Mouse (Mus musculus) MEL (cell line): ENCODE measurements around the gene Nfrkb. TPM values are rescaled to one million over a fixed set of nuclear protein-coding genes. Genes with fewer than 3 reads are reported as not detected.

ENCODE experiments used
- DNase-seq: peaks from one replicate; pipeline ENCODE4 v3.0.0; 2011; ENCODE audit warnings: low read depth, low spot score
- H3K27ac ChIP-seq: 2 replicates; pipeline ENCODE4 v1.5.1; 2012; ENCODE audit warnings: low read depth, mild to moderate bottlenecking, control low read depth, low read length, moderate library complexity; ENCODE audit not compliant: control insufficient read depth
- H3K27me3 ChIP-seq, 2 experiments: fragments of 150-350 bp in 1 of 2; sonication (generic) in 1 of 2; 2 replicates each; pipeline ENCODE4 v1.6.1; 2012; ENCODE audit warnings: low read length in 2 of 2, mild to moderate bottlenecking in 2 of 2, improper control_type of control experiment in 1 of 2, moderate library complexity in 1 of 2; ENCODE audit not compliant: insufficient read depth in 2 of 2, control insufficient read depth in 1 of 2
- H3K36me3 ChIP-seq, 2 experiments: 2 replicates each; pipeline ENCODE4 v1.6.1; 2012 to 2014; ENCODE audit warnings: low read length in 2 of 2, improper control_type of control experiment in 1 of 2, inconsistent platforms in 1 of 2, mild to moderate bottlenecking in 1 of 2; ENCODE audit not compliant: insufficient read depth in 2 of 2, control insufficient read depth in 1 of 2
- H3K4me1 ChIP-seq, 2 experiments: fragments of 150-350 bp in 1 of 2; sonication (generic) in 1 of 2; 2 replicates each; pipeline ENCODE4 v1.6.1; 2012; ENCODE audit warnings: low read length in 2 of 2, improper control_type of control experiment in 1 of 2, mild to moderate bottlenecking in 1 of 2; ENCODE audit not compliant: insufficient read depth in 2 of 2, control insufficient read depth in 1 of 2
- H3K4me3 ChIP-seq, 2 experiments: fragments of 150-350 bp in 1 of 2; sonication (generic) in 1 of 2; 2 replicates each; pipeline ENCODE4 v1.5.1; 2012; ENCODE audit warnings: low read depth in 2 of 2, low read length in 2 of 2, mild to moderate bottlenecking in 2 of 2, moderate library complexity in 2 of 2, control low read depth in 1 of 2, improper control_type of control experiment in 1 of 2; ENCODE audit not compliant: control insufficient read depth in 1 of 2, insufficient read depth in 1 of 2
- H3K79me2 ChIP-seq: 2 replicates; pipeline ENCODE4 v1.6.1; 2012; ENCODE audit warnings: mild to moderate bottlenecking, low read length, moderate library complexity; ENCODE audit not compliant: control insufficient read depth, poor library complexity, insufficient read depth
- H3K9ac ChIP-seq: 2 replicates; pipeline ENCODE4 v1.6.1; 2012; ENCODE audit warnings: low read depth, mild to moderate bottlenecking, control low read depth, low read length, moderate library complexity; ENCODE audit not compliant: control insufficient read depth, poor library complexity, severe bottlenecking
- H3K9me3 ChIP-seq: fragments of 150-350 bp; sonication (generic); replicated peaks from 2 replicates; pipeline ENCODE4 v1.6.1; 2012; ENCODE audit warnings: mild to moderate bottlenecking, low read length, improper control_type of control experiment, moderate library complexity; ENCODE audit not compliant: insufficient read depth
- BHLHE40 ChIP-seq: IDR thresholded peaks from 2 replicates; pipeline ENCODE4 v1.6.1; 2012; ENCODE audit warnings: low read depth, mild to moderate bottlenecking, inconsistent platforms, low read length, improper control_type of control experiment, borderline replicate concordance
- CTCF ChIP-seq, 3 experiments: IDR thresholded peaks in 2 of 3; conservative IDR thresholded peaks in 1 of 3; 2 replicates each; pipeline ENCODE4 v1.5.1; 2011 to 2012; ENCODE audit warnings: low read length in 3 of 3, low read depth in 2 of 3, mild to moderate bottlenecking in 2 of 3, improper control_type of control experiment in 1 of 3, inconsistent platforms in 1 of 3, mixed read lengths in 1 of 3, moderate library complexity in 1 of 3; ENCODE audit not compliant: control insufficient read depth in 1 of 3, insufficient read depth in 1 of 3, poor library complexity in 1 of 3, severe bottlenecking in 1 of 3
- E2F4 ChIP-seq: IDR thresholded peaks from 2 replicates; pipeline ENCODE4 v1.6.1; 2011; ENCODE audit warnings: low read depth, low read length, improper control_type of control experiment, borderline replicate concordance
- ELF1 ChIP-seq: IDR thresholded peaks from 2 replicates; pipeline ENCODE4 v1.6.1; 2014; ENCODE audit warnings: low read depth, mild to moderate bottlenecking, inconsistent platforms, low read length, improper control_type of control experiment, moderate library complexity
- EP300 ChIP-seq, 2 experiments: IDR thresholded peaks; 2 replicates each; pipeline ENCODE4 v1.6.1; 2011; ENCODE audit warnings: improper control_type of control experiment in 2 of 2, low read length in 2 of 2, low read depth in 1 of 2, mild to moderate bottlenecking in 1 of 2
- GABPA ChIP-seq: IDR thresholded peaks from 2 replicates; pipeline ENCODE4 v1.6.1; 2012; ENCODE audit warnings: low read depth, mild to moderate bottlenecking, inconsistent platforms, low read length, improper control_type of control experiment, moderate library complexity
- GATA1 ChIP-seq: IDR thresholded peaks from 2 replicates; pipeline ENCODE4 v1.6.1; 2011; ENCODE audit warnings: low read depth, low read length, improper control_type of control experiment
- HCFC1 ChIP-seq: IDR thresholded peaks from 2 replicates; pipeline ENCODE4 v1.6.1; 2012; ENCODE audit warnings: low read depth, mild to moderate bottlenecking, inconsistent platforms, low read length, improper control_type of control experiment, moderate library complexity
- JUND ChIP-seq: IDR thresholded peaks from 2 replicates; pipeline ENCODE4 v1.6.1; 2011; ENCODE audit warnings: low read depth, mild to moderate bottlenecking, improper control_type of control experiment, low read length
- KAT2A ChIP-seq: conservative IDR thresholded peaks from 2 replicates; pipeline ENCODE4 v1.6.1; 2012; ENCODE audit warnings: low read depth, low read length, improper control_type of control experiment, inconsistent platforms
- MAFK ChIP-seq: IDR thresholded peaks from 2 replicates; pipeline ENCODE4 v1.6.1; 2011; ENCODE audit warnings: low read depth, mild to moderate bottlenecking, low read length, improper control_type of control experiment, borderline replicate concordance
- MAX ChIP-seq: IDR thresholded peaks from 2 replicates; pipeline ENCODE4 v1.6.1; 2011; ENCODE audit warnings: low read length, improper control_type of control experiment
- MEF2A ChIP-seq: IDR thresholded peaks from 2 replicates; pipeline ENCODE4 v1.6.1; 2014; ENCODE audit warnings: low read depth, mild to moderate bottlenecking, inconsistent platforms, low read length, improper control_type of control experiment; ENCODE audit not compliant: poor library complexity, insufficient replicate concordance, severe bottlenecking; ENCODE audit errors: extremely low read depth
- MXI1 ChIP-seq: IDR thresholded peaks from 2 replicates; pipeline ENCODE4 v1.6.1; 2011; ENCODE audit warnings: mild to moderate bottlenecking, low read depth, low read length, improper control_type of control experiment
- MYB ChIP-seq: IDR thresholded peaks from 2 replicates; pipeline ENCODE4 v1.6.1; 2011; ENCODE audit warnings: mild to moderate bottlenecking, low read depth, low read length, improper control_type of control experiment
- MYC ChIP-seq: IDR thresholded peaks from 2 replicates; pipeline ENCODE4 v1.6.1; 2011; ENCODE audit warnings: low read depth, mild to moderate bottlenecking, low read length, improper control_type of control experiment, moderate library complexity
- NELFE ChIP-seq: IDR thresholded peaks from 2 replicates; pipeline ENCODE4 v1.6.1; 2011; ENCODE audit warnings: low read depth, low read length, improper control_type of control experiment
- POLR2A ChIP-seq, 2 experiments: IDR thresholded peaks; 2 replicates each; pipeline ENCODE4 v1.6.1; 2011 to 2012; ENCODE audit warnings: low read length in 2 of 2, mild to moderate bottlenecking in 2 of 2, control low read depth in 1 of 2, improper control_type of control experiment in 1 of 2, low read depth in 1 of 2, moderate library complexity in 1 of 2; ENCODE audit not compliant: control insufficient read depth in 1 of 2, insufficient read depth in 1 of 2, poor library complexity in 1 of 2
- POLR2AphosphoS2 ChIP-seq: IDR thresholded peaks from 2 replicates; pipeline ENCODE4 v1.6.1; 2011; ENCODE audit warnings: low read length, improper control_type of control experiment
- POLR2AphosphoS5 ChIP-seq: IDR thresholded peaks from 2 replicates; pipeline ENCODE4 v1.6.1; 2012; ENCODE audit warnings: low read depth, borderline replicate concordance, mild to moderate bottlenecking, inconsistent platforms, low read length, moderate library complexity, mixed read lengths
- RAD21 ChIP-seq: IDR thresholded peaks from 2 replicates; pipeline ENCODE4 v1.6.1; 2011; ENCODE audit warnings: mild to moderate bottlenecking, low read depth, low read length, improper control_type of control experiment
- RCOR1 ChIP-seq: IDR thresholded peaks from 2 replicates; pipeline ENCODE4 v1.6.1; 2012; ENCODE audit warnings: low read depth, mild to moderate bottlenecking, inconsistent platforms, low read length, improper control_type of control experiment
- SIN3A ChIP-seq: IDR thresholded peaks from 2 replicates; pipeline ENCODE4 v1.6.1; 2012; ENCODE audit warnings: low read length, improper control_type of control experiment, inconsistent platforms
- SMC3 ChIP-seq: IDR thresholded peaks from 2 replicates; pipeline ENCODE4 v1.6.1; 2011; ENCODE audit warnings: low read depth, low read length, improper control_type of control experiment
- TAL1 ChIP-seq: IDR thresholded peaks from 2 replicates; pipeline ENCODE4 v1.6.1; 2012; ENCODE audit warnings: mild to moderate bottlenecking, inconsistent platforms, low read length, moderate library complexity, mixed read lengths
- TBP ChIP-seq: IDR thresholded peaks from 2 replicates; pipeline ENCODE4 v1.8.0; 2011; ENCODE audit warnings: low read depth, low read length, improper control_type of control experiment
- TCF12 ChIP-seq: IDR thresholded peaks from 2 replicates; pipeline ENCODE4 v1.6.1; 2014; ENCODE audit warnings: low read depth, mild to moderate bottlenecking, inconsistent platforms, low read length, improper control_type of control experiment, moderate library complexity
- ZMIZ1 ChIP-seq: IDR thresholded peaks from 2 replicates; pipeline ENCODE4 v1.6.1; 2012; ENCODE audit warnings: low read depth, mild to moderate bottlenecking, inconsistent platforms, low read length, improper control_type of control experiment, moderate library complexity
- polyA plus RNA-seq, 2 experiments: library from polyadenylated mRNA; stranded (reverse) in 1 of 2; unstranded in 1 of 2; fragments of >175 nt in 1 of 2; fragments of >200 nt in 1 of 2; gene quantifications; 2 replicates each; pipeline versions ENCODE4 v1.2.1 to v1.2.4; 2012; ENCODE audit warnings: low replicate concordance in 2 of 2, low read depth in 1 of 2; ENCODE audit not compliant: insufficient read length in 2 of 2, insufficient read depth in 1 of 2, missing spikeins in 1 of 2
- total RNA-seq: library from RNA; depleted of rRNA; stranded (reverse); fragments of 300-350 nt; gene quantifications from 2 replicates; pipeline ENCODE4 v1.2.3, GENCODE M21; 2012; rRNA removed

The Nfrkb gene
- 20.3 and 21.3 TPM in 2 replicates for total RNA-seq
- polyA plus RNA-seq = 10 to 100 TPM; 33.8 to 54.1 TPM

DNA sequence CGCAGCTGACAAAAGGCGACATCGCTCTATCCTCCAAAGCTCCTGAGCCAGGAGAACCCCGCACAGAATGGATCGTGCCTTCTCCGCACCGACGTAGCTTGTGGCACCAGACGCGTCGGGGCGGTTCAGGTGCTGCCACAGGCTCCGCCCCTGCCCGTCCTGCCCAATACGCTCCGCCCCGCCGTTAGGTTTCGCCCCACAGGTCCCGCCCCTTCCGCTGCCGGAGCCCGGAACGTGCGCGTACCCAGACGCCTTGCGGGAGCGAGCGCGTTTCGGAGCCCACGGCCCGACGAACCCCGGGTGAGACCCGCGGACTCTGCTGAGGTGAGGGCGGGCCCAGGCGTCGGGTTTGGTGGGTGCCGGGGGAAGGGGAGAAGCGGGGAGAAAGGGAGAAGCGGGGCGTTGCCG is at the start of gene Nfrkb:
Gene Nfrkb (plus strand): TSS at position 246 of the 408 bp plus-strand sequence.
- peaks cover 9 to 13% of the 10 kb centered on the region in 2 experiments for H3K36me3 ChIP-seq
- peak; percentile 95 for DNase-seq
- no peaks in the 10 kb centered on the region for H3K27me3 ChIP-seq
- TF ChIP-seq EP300 (IDR thresholded peaks at IDR 0.05; ENCODE audit: low read depth in 1 of 2, low read length in 2 of 2) = no peak
- TF ChIP-seq MYB = no peak
- TF ChIP-seq SIN3A = no peak
- TF ChIP-seq MAX = peak; percentile 20; the same call in 1 of the 2 replicates
- TF ChIP-seq MXI1 = 0 out of 2 replicates have a peak, but pooled peaks have one; percentile 60
- peak; percentile 85 to 92; a peak in 3 of 4 replicates for TF ChIP-seq POLR2A (IDR thresholded peaks at IDR 0.05; ENCODE audit: control insufficient read depth in 1 of 2, insufficient read depth in 1 of 2, low read depth in 1 of 2, low read length in 2 of 2, poor library complexity in 1 of 2)
- TF ChIP-seq TBP = peak; percentile 74
- TF ChIP-seq MEF2A = no peak
- peak; percentile 90 for TF ChIP-seq POLR2AphosphoS2
- no peak; the same call in 1 of the 2 replicates for TF ChIP-seq KAT2A
- peak; percentile 72 for TF ChIP-seq HCFC1
- peak; percentile 87 for TF ChIP-seq ZMIZ1
- TF ChIP-seq MAFK = no peak
- TF ChIP-seq ELF1 = 0 out of 2 replicates have a peak, but pooled peaks have one; percentile 47
- 0 out of 2 replicates have a peak, but pooled peaks have one; percentile 45 for TF ChIP-seq TCF12
- TF ChIP-seq CTCF (IDR thresholded peaks at IDR 0.05 in 2 of 3, conservative IDR thresholded peaks at IDR 0.05 in 1 of 3; ENCODE audit: control insufficient read depth in 1 of 3, insufficient read depth in 1 of 3, low read depth in 2 of 3, low read length in 3 of 3, poor library complexity in 1 of 3, severe bottlenecking in 1 of 3) = no peak
- peak; percentile 87 for TF ChIP-seq NELFE
- no peak for TF ChIP-seq E2F4
- TF ChIP-seq, all 39 proteins: peak for 10
- Histone ChIP-seq H3K79me2 (peaks cover 19% of the 10 kb centered on the region), H3K27ac (0 out of 2 replicates have a peak within 1 kb of the TSS, but pooled peaks have one; percentile 1), H3K9ac (peak within 1 kb of the TSS; percentile 75), H3K4me3 (peak within 1 kb of the TSS; percentile 67 to 99), H3K9me3 (no peaks in the 10 kb centered on the region), H3K4me1 (peaks cover 0 to 14% of the 10 kb centered on the region in 2 experiments)

DNA sequence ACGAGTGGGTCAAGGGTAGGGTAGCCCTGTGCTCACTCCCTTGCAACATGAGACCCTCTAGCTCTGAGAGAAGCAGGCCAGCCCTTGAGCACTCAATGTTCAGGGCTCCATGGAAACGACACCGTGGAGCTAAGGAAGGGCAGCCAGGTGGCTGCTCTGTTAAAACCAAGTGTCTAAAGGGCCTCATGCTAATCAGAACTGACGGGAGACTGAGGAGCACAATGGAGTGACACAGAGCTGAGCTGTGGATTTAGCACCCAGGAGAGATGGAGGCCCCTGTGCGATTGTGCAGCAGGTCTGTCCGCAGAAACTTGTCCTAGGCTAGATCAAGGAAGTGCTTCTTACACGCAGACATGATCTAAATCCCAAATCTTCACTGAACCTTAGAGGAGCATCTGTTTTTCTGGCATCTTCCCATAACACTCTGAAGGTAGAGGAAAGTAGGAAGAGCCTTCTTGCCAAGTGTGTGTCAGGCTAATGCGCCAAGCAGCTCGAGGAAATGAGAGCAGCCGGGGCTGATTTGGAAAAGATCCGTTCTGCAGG is 41.6 kb upstream of the Nfrkb start:
- Histone ChIP-seq H3K4me1 (no peaks in the 10 kb centered on the region), H3K79me2 (no peaks in the 10 kb centered on the region), H3K9me3 (no peaks in the 10 kb centered on the region), H3K27ac (no peak overlapping the region), H3K9ac (no peak overlapping the region), H3K27me3 (no peaks in the 10 kb centered on the region), H3K36me3 (no peaks in the 10 kb centered on the region; a peak in 2 of 4 replicates), H3K4me3 (no peak overlapping the region)
- no peak for TF ChIP-seq CTCF (IDR thresholded peaks at IDR 0.05 in 2 of 3, conservative IDR thresholded peaks at IDR 0.05 in 1 of 3; ENCODE audit: control insufficient read depth in 1 of 3, insufficient read depth in 1 of 3, low read depth in 2 of 3, low read length in 3 of 3, poor library complexity in 1 of 3, severe bottlenecking in 1 of 3)
- TF ChIP-seq TAL1 = no peak
- no peak for TF ChIP-seq MAFK
- TF ChIP-seq E2F4 = no peak
- TF ChIP-seq GABPA = no peak
- no peak for TF ChIP-seq KAT2A
- TF ChIP-seq RAD21 = no peak
- TF ChIP-seq MYC = no peak
- no peak for TF ChIP-seq BHLHE40
- TF ChIP-seq MAX = no peak
- TF ChIP-seq SMC3 = no peak
- no peak for TF ChIP-seq RCOR1
- TF ChIP-seq POLR2AphosphoS2 = no peak
- no peak for TF ChIP-seq TBP
- TF ChIP-seq EP300 (IDR thresholded peaks at IDR 0.05; ENCODE audit: low read depth in 1 of 2, low read length in 2 of 2) = no peak
- no peak for TF ChIP-seq GATA1
- TF ChIP-seq JUND = no peak
- no peak for TF ChIP-seq MYB
- TF ChIP-seq POLR2AphosphoS5 = no peak
- DNase-seq = no peak
